Mouse (Mus musculus): ENCODE measurements around the gene Oxtr. TPM values are rescaled to one million over a fixed set of nuclear protein-coding genes. Genes with fewer than 3 reads are reported as not detected.

The Oxtr gene
- 53.5 and 67.9 TPM in 2 replicates for polyA plus RNA-seq (2012; rRNA removed; ENCODE audit: low replicate concordance)

GRCm38 (mm10) chr6:112489910-112490559, at the start of gene Oxtr:
Oxtr (minus strand) TSS chr6:112489943.

GRCm38 (mm10) chr6:112459341-112459749, 30.4 kb downstream of the Oxtr start, which contains the start of gene Cav3:
Cav3 (plus strand) TSS chr6:112459505.

Other genes with a start within 250 kb of the Oxtr start
- gene Lmcd1, start 216.2 kb downstream of the Oxtr start, polyA plus RNA-seq (2012; rRNA removed; ENCODE audit: low replicate concordance), result 4.9 and 16.5 TPM in 2 replicates
- gene Ssu2, start 101.9 kb downstream of the Oxtr start, polyA plus RNA-seq (2012; rRNA removed; ENCODE audit: low replicate concordance), result 2.0 and 3.5 TPM in 2 replicates
- gene Cav3, start 30.4 kb downstream of the Oxtr start, polyA plus RNA-seq (2012; rRNA removed; ENCODE audit: low replicate concordance), result 32.3 TPM in 1 of 2 replicates, not detected in the other
- gene Rad18, start 206.7 kb upstream of the Oxtr start, polyA plus RNA-seq (2012; rRNA removed; ENCODE audit: low replicate concordance), result 1.3 and 2.6 TPM in 2 replicates

All from mammary gland, adult 2 months (tissue).